Mouse (Mus musculus) liver, embryonic 16.5 days (tissue): ENCODE data around the gene Lima1. TPM values are rescaled to one million over a fixed set of nuclear protein-coding genes. Genes with fewer than 3 reads are reported as not detected.
A peak's percentile ranks its signal among the peaks of the same experiment; 100 is the strongest.
"Not testable (repeated sequence)": the region's sequence is repeated elsewhere in the genome, so short reads cannot be mapped to it uniquely, and the experiment has no call there.

ENCODE experiments used
- ATAC-seq: fragments of 200-750 bp; cut with Nextera tagmentation; 2 replicates; pipeline ENCODE4 v1.8.0; 2017; ENCODE audit warnings: low read depth, mild to moderate bottlenecking, moderate number of reproducible peaks, moderate library complexity
- H3K27ac ChIP-seq: fragments of 300-500 bp; sonication (generic); 2 replicates; pipeline ENCODE4 v1.5.1; 2014; ENCODE audit warnings: mild to moderate bottlenecking, low read length
- H3K27me3 ChIP-seq: fragments of 300-500 bp; sonication (generic); 2 replicates; pipeline ENCODE4 v1.6.1; 2014; ENCODE audit warnings: low read depth, low read length, mixed read lengths; ENCODE audit not compliant: control insufficient read depth, insufficient read depth
- H3K36me3 ChIP-seq: fragments of 300-500 bp; sonication (generic); 2 replicates; pipeline ENCODE4 v1.6.1; 2014; ENCODE audit warnings: mild to moderate bottlenecking; ENCODE audit not compliant: control insufficient read depth, insufficient read depth
- H3K4me1 ChIP-seq: fragments of 300-500 bp; sonication (generic); 2 replicates; pipeline ENCODE4 v1.6.1; 2014; ENCODE audit warnings: low read depth, low read length, mixed read lengths; ENCODE audit not compliant: control insufficient read depth
- H3K4me2 ChIP-seq: fragments of 300-500 bp; sonication (generic); 2 replicates; pipeline ENCODE4 v1.6.1; 2014; ENCODE audit warnings: low read depth, low read length, mixed read lengths
- H3K4me3 ChIP-seq: fragments of 300-500 bp; sonication (generic); 2 replicates; pipeline ENCODE4 v1.5.1; 2014; ENCODE audit warnings: low read depth, mild to moderate bottlenecking, low read length
- H3K9ac ChIP-seq: fragments of 300-500 bp; sonication (generic); 2 replicates; pipeline ENCODE4 v1.6.1; 2014; ENCODE audit warnings: low read depth, low read length
- H3K9me3 ChIP-seq: fragments of 300-500 bp; sonication (generic); replicated peaks from 2 replicates; pipeline ENCODE4 v1.6.1; 2016; ENCODE audit warnings: low read length; ENCODE audit not compliant: control insufficient read depth
- WGBS: fragments of 180-500 bp; shearing (Covaris S2); extraction: QIAGEN DNeasy Blood & Tissue Kit; methylation state at CpG from one replicate; pipeline ENCODE4 v1.1.7; 2014; ENCODE audit not compliant: insufficient replicate concordance; 5-methylcytosine and 5-hydroxymethylcytosine counted together
- polyA plus RNA-seq: library from polyadenylated mRNA; unstranded; fragments of >200 nt; fragmentation: Nextera tagmentation; extraction: Ambion mirVana; gene quantifications from 2 replicates; pipeline ENCODE4 v1.2.1, GENCODE M21; 2015

The Lima1 gene
- polyA plus RNA-seq, 1 experiment from 2014 or later = 14.2 TPM

- 7% methylated on average over 4 of the region's 4 CpGs for WGBS
- H3K27me3 ChIP-seq = no peaks in the 10 kb centered on the region
- peak overlapping the region; percentile 21; the same call in 1 of the 2 replicates for H3K4me2 ChIP-seq
- H3K9ac ChIP-seq = no peak overlapping the region
- H3K4me1 ChIP-seq = no peaks in the 10 kb centered on the region; the same call in 1 of the 2 replicates
- no peaks in the 10 kb centered on the region for H3K9me3 ChIP-seq
- no peak overlapping the region for H3K4me3 ChIP-seq
- H3K27ac ChIP-seq = no peak overlapping the region
- H3K36me3 ChIP-seq = no peaks in the 10 kb centered on the region
- ATAC-seq = peak; percentile 16; the same call in 1 of the 2 replicates
Measured at GRCm38 (mm10) chr15:99904333-99904732, 29.1 kb upstream of the Lima1 start.

- Histone ChIP-seq H3K4me3 (peak overlapping the region; percentile 31), H3K4me1 (no peaks in the 10 kb centered on the region), H3K4me2 (peak overlapping the region; percentile 39), H3K27ac (peak overlapping the region; percentile 48), H3K36me3 (no peaks in the 10 kb centered on the region), H3K27me3 (no peaks in the 10 kb centered on the region), H3K9me3 (no peaks in the 10 kb centered on the region), H3K9ac (0 out of 2 replicates have a peak overlapping the region, but pooled peaks have one; percentile 20)
- 67% methylated on average over 5 of the region's 5 CpGs for WGBS
- no peak for ATAC-seq
Measured at GRCm38 (mm10) chr15:99903227-99903626, 28.0 kb upstream of the Lima1 start.

- Histone ChIP-seq H3K27me3 (no peaks in the 10 kb centered on the region), H3K9me3 (no peaks in the 10 kb centered on the region), H3K4me3 (peak overlapping the region; percentile 31), H3K9ac (no peak overlapping the region), H3K4me2 (peak overlapping the region; percentile 39), H3K27ac (peak overlapping the region; percentile 48), H3K36me3 (no peaks in the 10 kb centered on the region), H3K4me1 (no peaks in the 10 kb centered on the region)
- WGBS = 60% methylated on average over 5 of the region's 5 CpGs
- ATAC-seq = peak; percentile 66
Measured at GRCm38 (mm10) chr15:99902786-99903185, 27.5 kb upstream of the Lima1 start.

GRCm38 (mm10) chr15:99896621-99897020 lies 21.4 kb upstream of the Lima1 start:
- no peaks in the 10 kb centered on the region for H3K9me3 ChIP-seq
- no peaks in the 10 kb centered on the region for H3K36me3 ChIP-seq
- no peaks in the 10 kb centered on the region for H3K27me3 ChIP-seq
- H3K4me2 ChIP-seq = no peak overlapping the region
- H3K27ac ChIP-seq = no peak overlapping the region
- no peak for ATAC-seq
- H3K9ac ChIP-seq = no peak overlapping the region
- H3K4me3 ChIP-seq = no peak overlapping the region
- H3K4me1 ChIP-seq = no peaks in the 10 kb centered on the region

GRCm38 (mm10) chr15:99891355-99891754 lies 16.1 kb upstream of the Lima1 start:
- peak overlapping the region; percentile 80 for H3K27ac ChIP-seq

GRCm38 (mm10) chr15:99890412-99891236 lies 15.4 kb upstream of the Lima1 start:
- peak overlapping the region; percentile 9 for H3K4me3 ChIP-seq
- H3K36me3 ChIP-seq = no peaks in the 10 kb centered on the region
- H3K9ac ChIP-seq = peak overlapping the region; percentile 18; the same call in 1 of the 2 replicates
- ATAC-seq = peak; percentile 73
- WGBS = 29% methylated on average over 19 of the region's 19 CpGs
- H3K9me3 ChIP-seq = no peaks in the 10 kb centered on the region
- H3K27ac ChIP-seq = peak overlapping the region; percentile 80
- H3K4me1 ChIP-seq = no peaks in the 10 kb centered on the region
- H3K4me2 ChIP-seq = peak overlapping the region; percentile 38
- no peaks in the 10 kb centered on the region for H3K27me3 ChIP-seq

More at GRCm38 (mm10) chr15:99891355-99891754, 16.1 kb upstream of the Lima1 start:
- Histone ChIP-seq H3K4me1 (no peaks in the 10 kb centered on the region), H3K4me3 (no peak overlapping the region), H3K4me2 (peak overlapping the region; percentile 38; the same call in 1 of the 2 replicates), H3K9me3 (no peaks in the 10 kb centered on the region), H3K27me3 (no peaks in the 10 kb centered on the region), H3K36me3 (no peaks in the 10 kb centered on the region), H3K9ac (no peak overlapping the region)
- no peak for ATAC-seq
- 51% methylated on average over 2 of the region's 3 CpGs for WGBS

GRCm38 (mm10) chr15:99889275-99889874 lies 14.1 kb upstream of the Lima1 start:
- H3K4me3 ChIP-seq = no peak overlapping the region
- no peaks in the 10 kb centered on the region for H3K4me1 ChIP-seq
- H3K36me3 ChIP-seq = no peaks in the 10 kb centered on the region
- no peaks in the 10 kb centered on the region for H3K27me3 ChIP-seq
- H3K9me3 ChIP-seq = no peaks in the 10 kb centered on the region
- WGBS = 34% methylated on average over 8 of the region's 8 CpGs
- no peak for ATAC-seq
- no peak overlapping the region for H3K4me2 ChIP-seq
- H3K27ac ChIP-seq = no peak overlapping the region
- H3K9ac ChIP-seq = no peak overlapping the region

- ATAC-seq, H3K27ac ChIP-seq, H3K9ac ChIP-seq, H3K4me2 ChIP-seq, H3K4me3 ChIP-seq, H3K4me1 ChIP-seq, H3K9me3 ChIP-seq, H3K36me3 ChIP-seq, H3K27me3 ChIP-seq: not testable (repeated sequence)
- WGBS = 51% methylated on average over 2 of the region's 2 CpGs
Measured at GRCm38 (mm10) chr15:99887130-99887529, 11.9 kb upstream of the Lima1 start.

GRCm38 (mm10) chr15:99884038-99884437 lies 8.8 kb upstream of the Lima1 start:
- no peak overlapping the region for H3K27ac ChIP-seq
- H3K36me3 ChIP-seq = no peaks in the 10 kb centered on the region
- no peak overlapping the region for H3K9ac ChIP-seq
- no peak overlapping the region for H3K4me2 ChIP-seq
- WGBS = 69% methylated on average over 12 of the region's 12 CpGs
- H3K4me3 ChIP-seq = no peak overlapping the region
- no peaks in the 10 kb centered on the region for H3K4me1 ChIP-seq
- no peaks in the 10 kb centered on the region for H3K9me3 ChIP-seq
- H3K27me3 ChIP-seq = no peaks in the 10 kb centered on the region
- no peak for ATAC-seq
